Mouse (Mus musculus) hindbrain, embryonic 12.5 days (tissue): ENCODE results near the gene Aebp1. TPM values are rescaled to one million over a fixed set of nuclear protein-coding genes. Genes with fewer than 3 reads are reported as not detected.

Experiments
- ATAC-seq: fragments of 200-750 bp; cut with Nextera tagmentation; 2 replicates; pipeline ENCODE4 v1.8.0; 2017; ENCODE audit warnings: moderate TSS enrichment; ENCODE audit not compliant: low FRiP score
- H3K27ac ChIP-seq: fragments of 300-500 bp; sonication (generic); 2 replicates; pipeline ENCODE4 v1.5.1; 2016; ENCODE audit warnings: mild to moderate bottlenecking
- H3K27me3 ChIP-seq: fragments of 300-500 bp; sonication (generic); 2 replicates; pipeline ENCODE4 v1.6.1; 2016; ENCODE audit warnings: mild to moderate bottlenecking
- H3K36me3 ChIP-seq: fragments of 300-500 bp; sonication (generic); 2 replicates; pipeline ENCODE4 v1.6.1; 2016; ENCODE audit warnings: mild to moderate bottlenecking
- H3K4me1 ChIP-seq: fragments of 300-500 bp; sonication (generic); 2 replicates; pipeline ENCODE4 v1.6.1; 2016
- H3K4me2 ChIP-seq: fragments of 300-500 bp; sonication (generic); replicated peaks from 2 replicates; pipeline ENCODE4 v1.6.1; 2016; ENCODE audit warnings: mild to moderate bottlenecking
- H3K4me3 ChIP-seq: fragments of 300-500 bp; sonication (generic); 2 replicates; pipeline ENCODE4 v1.5.1; 2016; ENCODE audit warnings: mild to moderate bottlenecking
- H3K9ac ChIP-seq: fragments of 300-500 bp; sonication (generic); 2 replicates; pipeline ENCODE4 v1.6.1; 2016; ENCODE audit warnings: mild to moderate bottlenecking, moderate library complexity
- H3K9me3 ChIP-seq: fragments of 300-500 bp; sonication (generic); replicated peaks from 2 replicates; pipeline ENCODE4 v1.6.1; 2016; ENCODE audit warnings: mild to moderate bottlenecking
- WGBS: fragments of 180-500 bp; shearing (Covaris S2); methylation state at CpG from one replicate; pipeline ENCODE4 v1.1.7; 2016; 5-methylcytosine and 5-hydroxymethylcytosine counted together
- polyA plus RNA-seq: library from polyadenylated mRNA; unstranded; fragments of >200 nt; fragmentation: Nextera tagmentation; extraction: Ambion mirVana; gene quantifications from 2 replicates; pipeline ENCODE4 v1.2.1, GENCODE M21; 2016

Aebp1 gene
- 41.4 and 52.2 TPM in 2 replicates for polyA plus RNA-seq

GRCm38 (mm10) chr11:5861678-5862393 lies at the start of gene Aebp1:
TSS of gene Aebp1 (plus strand) at chr11:5861947.
- no peaks in the 10 kb centered on the region for H3K9me3 ChIP-seq
- peak within 1 kb of the TSS; percentile 60 for H3K4me2 ChIP-seq
- peak within 1 kb of the TSS; percentile 38 for H3K4me3 ChIP-seq
- H3K4me1 ChIP-seq = peaks cover 18% of the 10 kb centered on the region
- no peak within 1 kb of the TSS for H3K27ac ChIP-seq
- H3K36me3 ChIP-seq = no peaks in the 10 kb centered on the region
- 2% methylated on average over 59 of the region's 59 CpGs for WGBS
- no peak for ATAC-seq
- H3K9ac ChIP-seq = peak within 1 kb of the TSS; percentile 47
- peaks cover 47% of the 10 kb centered on the region for H3K27me3 ChIP-seq

GRCm38 (mm10) chr11:5813381-5813780 lies 48.4 kb upstream of the Aebp1 start:
- no peaks in the 10 kb centered on the region for H3K9me3 ChIP-seq
- H3K36me3 ChIP-seq = no peaks in the 10 kb centered on the region
- H3K4me2 ChIP-seq = no peak overlapping the region
- no peak for ATAC-seq
- WGBS = 79% methylated on average over 10 of the region's 10 CpGs
- H3K4me1 ChIP-seq = no peaks in the 10 kb centered on the region
- H3K27ac ChIP-seq = no peak overlapping the region
- H3K9ac ChIP-seq = no peak overlapping the region
- H3K27me3 ChIP-seq = no peaks in the 10 kb centered on the region
- no peak overlapping the region for H3K4me3 ChIP-seq

- Histone ChIP-seq H3K9me3 (no peaks in the 10 kb centered on the region), H3K4me2 (no peak overlapping the region), H3K4me3 (no peak overlapping the region), H3K27me3 (no peaks in the 10 kb centered on the region), H3K36me3 (no peaks in the 10 kb centered on the region), H3K27ac (no peak overlapping the region), H3K4me1 (no peaks in the 10 kb centered on the region), H3K9ac (no peak overlapping the region)
- ATAC-seq = no peak
- WGBS = 68% methylated on average over 2 of the region's 2 CpGs
Observed at GRCm38 (mm10) chr11:5819223-5819622, 42.5 kb upstream of the Aebp1 start.

GRCm38 (mm10) chr11:5825432-5825831 lies 36.3 kb upstream of the Aebp1 start:
- Histone ChIP-seq H3K4me1 (no peaks in the 10 kb centered on the region), H3K9me3 (no peaks in the 10 kb centered on the region), H3K27me3 (no peaks in the 10 kb centered on the region), H3K4me3 (no peak overlapping the region), H3K36me3 (peaks cover 22% of the 10 kb centered on the region), H3K4me2 (no peak overlapping the region), H3K9ac (no peak overlapping the region), H3K27ac (no peak overlapping the region)
- no peak for ATAC-seq

- no peak for ATAC-seq
- H3K4me1 ChIP-seq = no peaks in the 10 kb centered on the region
- H3K27me3 ChIP-seq = no peaks in the 10 kb centered on the region
- H3K27ac ChIP-seq = no peak overlapping the region
- H3K4me3 ChIP-seq = no peak overlapping the region
- H3K36me3 ChIP-seq = peaks cover 43% of the 10 kb centered on the region
- H3K9me3 ChIP-seq = no peaks in the 10 kb centered on the region
- H3K4me2 ChIP-seq = no peak overlapping the region
- H3K9ac ChIP-seq = no peak overlapping the region
- WGBS = 90% methylated on average over 5 of the region's 5 CpGs
Observed at GRCm38 (mm10) chr11:5827931-5828330, 33.8 kb upstream of the Aebp1 start.

- Histone ChIP-seq H3K27ac (no peak overlapping the region), H3K4me2 (no peak overlapping the region), H3K36me3 (peaks cover 45% of the 10 kb centered on the region), H3K9ac (no peak overlapping the region), H3K27me3 (no peaks in the 10 kb centered on the region), H3K9me3 (no peaks in the 10 kb centered on the region), H3K4me3 (no peak overlapping the region), H3K4me1 (no peaks in the 10 kb centered on the region)
- ATAC-seq = no peak
- 88% methylated on average over 11 of the region's 11 CpGs for WGBS
Observed at GRCm38 (mm10) chr11:5828509-5829191, 33.1 kb upstream of the Aebp1 start.

- no peaks in the 10 kb centered on the region for H3K27me3 ChIP-seq
- peaks cover 50% of the 10 kb centered on the region for H3K36me3 ChIP-seq
- no peak overlapping the region for H3K27ac ChIP-seq
- H3K9me3 ChIP-seq = no peaks in the 10 kb centered on the region
- ATAC-seq = no peak
- H3K4me3 ChIP-seq = no peak overlapping the region
- WGBS = 92% methylated on average over 12 of the region's 12 CpGs
- no peaks in the 10 kb centered on the region for H3K4me1 ChIP-seq
- H3K9ac ChIP-seq = no peak overlapping the region
- H3K4me2 ChIP-seq = no peak overlapping the region
Observed at GRCm38 (mm10) chr11:5829327-5829726, 32.4 kb upstream of the Aebp1 start.

- ATAC-seq = no peak
- Histone ChIP-seq H3K27ac (no peak overlapping the region), H3K4me3 (no peak overlapping the region), H3K9ac (no peak overlapping the region), H3K4me2 (no peak overlapping the region), H3K9me3 (no peaks in the 10 kb centered on the region), H3K4me1 (peaks cover 8% of the 10 kb centered on the region), H3K27me3 (no peaks in the 10 kb centered on the region), H3K36me3 (peaks cover 42% of the 10 kb centered on the region)
- WGBS = 81% methylated on average over 9 of the region's 9 CpGs
Observed at GRCm38 (mm10) chr11:5834506-5834905, 27.2 kb upstream of the Aebp1 start.

- Histone ChIP-seq H3K9me3 (no peaks in the 10 kb centered on the region), H3K4me1 (peaks cover 8% of the 10 kb centered on the region), H3K4me2 (no peak overlapping the region), H3K9ac (no peak overlapping the region), H3K36me3 (peaks cover 37% of the 10 kb centered on the region), H3K27ac (no peak overlapping the region), H3K4me3 (no peak overlapping the region), H3K27me3 (no peaks in the 10 kb centered on the region)
- ATAC-seq = no peak
- 88% methylated on average over 7 of the region's 7 CpGs for WGBS
Observed at GRCm38 (mm10) chr11:5835057-5835456, 26.7 kb upstream of the Aebp1 start.

GRCm38 (mm10) chr11:5836126-5836525 lies 25.6 kb upstream of the Aebp1 start:
- WGBS = 58% methylated on average over 1 of the region's 1 CpGs
- H3K27me3 ChIP-seq = no peaks in the 10 kb centered on the region
- no peak overlapping the region for H3K4me2 ChIP-seq
- no peak overlapping the region for H3K4me3 ChIP-seq
- H3K36me3 ChIP-seq = peaks cover 30% of the 10 kb centered on the region
- ATAC-seq = no peak
- H3K9me3 ChIP-seq = no peaks in the 10 kb centered on the region
- peaks cover 8% of the 10 kb centered on the region for H3K4me1 ChIP-seq
- H3K9ac ChIP-seq = no peak overlapping the region
- H3K27ac ChIP-seq = no peak overlapping the region

GRCm38 (mm10) chr11:5837251-5838246 lies 24.2 kb upstream of the Aebp1 start, which contains the start of gene Polm:
TSS of gene Polm (minus strand) at chr11:5838016.
- under 1% methylated on average over 63 of the region's 63 CpGs for WGBS
- H3K9me3 ChIP-seq = no peaks in the 10 kb centered on the region
- H3K9ac ChIP-seq = peak within 1 kb of the TSS; percentile 73
- peaks cover 8% of the 10 kb centered on the region for H3K4me1 ChIP-seq
- H3K27ac ChIP-seq = peak within 1 kb of the TSS; percentile 49
- H3K4me2 ChIP-seq = peak within 1 kb of the TSS; percentile 91
- H3K27me3 ChIP-seq = no peaks in the 10 kb centered on the region
- 0 out of 2 replicates have a peak, but pooled peaks cover 16% of the 10 kb centered on the region for H3K36me3 ChIP-seq
- peak within 1 kb of the TSS; percentile 56 for H3K4me3 ChIP-seq
- ATAC-seq = peak; percentile 95

GRCm38 (mm10) chr11:5840346-5840745 lies 21.4 kb upstream of the Aebp1 start:
- no peak for ATAC-seq
- Histone ChIP-seq H3K9me3 (no peaks in the 10 kb centered on the region), H3K4me2 (no peak overlapping the region), H3K9ac (no peak overlapping the region), H3K27me3 (no peaks in the 10 kb centered on the region), H3K4me1 (peaks cover 8% of the 10 kb centered on the region), H3K36me3 (0 out of 2 replicates have a peak, but pooled peaks cover under 1% of the 10 kb centered on the region), H3K27ac (no peak overlapping the region), H3K4me3 (no peak overlapping the region)
- 75% methylated on average over 7 of the region's 7 CpGs for WGBS
